In the genomic region with DNA sequence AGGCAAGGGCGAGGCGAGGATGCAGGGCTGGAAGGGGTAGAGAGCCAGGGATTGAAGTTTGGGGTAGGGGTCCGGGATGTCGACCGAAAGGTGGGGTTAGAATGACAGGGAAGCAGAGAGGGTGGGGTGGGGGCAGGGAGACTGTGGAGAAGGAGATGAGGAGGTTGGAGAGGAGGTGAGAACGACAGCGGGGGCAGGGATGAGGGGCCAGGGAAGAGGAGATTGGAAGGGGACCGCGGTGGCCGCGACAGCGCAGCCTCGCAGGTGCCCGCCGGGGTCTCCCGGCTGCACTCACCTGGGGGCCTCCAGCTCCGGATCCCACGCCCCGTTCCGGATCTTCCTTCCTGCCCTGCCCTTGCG, we compare ENCODE assay signal across 8 mouse cellular contexts. TPM values are rescaled to one million over a fixed set of nuclear protein-coding genes. Genes with fewer than 3 reads are reported as not detected.
DNase-seq lines count a peak whose midpoint lies in the region; ATAC-seq and TF ChIP-seq lines count a peak whose summit lies in the region.

No protein-coding gene starts in this region.

- H3K36me3 ChIP-seq in megakaryocyte, embryonic 14.5 days (replicated peaks; ENCODE audit: low read length): no peaks in the 10 kb centered on the region
- no peaks in the 10 kb centered on the region for H3K36me3 ChIP-seq in limb, embryonic 12.5 days
- H3K36me3 ChIP-seq in small intestine, adult 2 months (ENCODE audit: control insufficient read depth, insufficient read depth, low read length): no peaks in the 10 kb centered on the region

- H3K4me1 ChIP-seq in megakaryocyte, embryonic 14.5 days: peaks cover 29% of the 10 kb centered on the region
- peaks cover 13% of the 10 kb centered on the region for H3K4me1 ChIP-seq in limb, embryonic 12.5 days (replicated peaks)
- peaks cover 3% of the 10 kb centered on the region; the same call in 1 of the 2 replicates for H3K4me1 ChIP-seq in small intestine, adult 2 months (ENCODE audit: control insufficient read depth, insufficient read depth, insufficient read length, low read length)

- peak overlapping the region; percentile 96 for H3K4me3 ChIP-seq in megakaryocyte, embryonic 14.5 days (replicated peaks)
- peak overlapping the region; percentile 60 for H3K4me3 ChIP-seq in limb, embryonic 12.5 days (replicated peaks)
- H3K4me3 ChIP-seq in small intestine, adult 2 months (ENCODE audit: low read depth, low read length): peak overlapping the region; percentile 87

- peaks cover 71% of the 10 kb centered on the region for H3K27me3 ChIP-seq in megakaryocyte, embryonic 14.5 days (replicated peaks)
- H3K27me3 ChIP-seq in limb, embryonic 12.5 days: peaks cover 43% of the 10 kb centered on the region
- no peaks in the 10 kb centered on the region for H3K27me3 ChIP-seq in small intestine, adult 2 months (ENCODE audit: control insufficient read depth, insufficient read depth, low read length)

- TF ChIP-seq CTCF in small intestine, adult 2 months (IDR thresholded peaks at IDR 0.05; ENCODE audit: extremely low read depth, insufficient read length, insufficient replicate concordance, low read depth, low read length): no peak

- peak overlapping the region; percentile 82 for H3K4me2 ChIP-seq in limb, embryonic 12.5 days

- H3K9me3 ChIP-seq in megakaryocyte, embryonic 14.5 days: peaks cover 15% of the 10 kb centered on the region
- peaks cover 9% of the 10 kb centered on the region for H3K9me3 ChIP-seq in limb, embryonic 12.5 days

- no peak overlapping the region for H3K27ac ChIP-seq in limb, embryonic 12.5 days
- H3K27ac ChIP-seq in small intestine, adult 2 months (ENCODE audit: insufficient read depth, low read depth, low read length): no peak overlapping the region

- TF ChIP-seq POLR2A in small intestine, adult 2 months (IDR thresholded peaks at IDR 0.05; ENCODE audit: low read depth, low read length): no peak

- WGBS in limb, embryonic 12.5 days: under 1% methylated on average over 21 of the region's 21 CpGs
- 4% methylated on average over 21 of the region's 21 CpGs for WGBS in small intestine, adult 2 months

- H3K9ac ChIP-seq in limb, embryonic 12.5 days (replicated peaks): peak overlapping the region; percentile 69

- ATAC-seq in megakaryocyte, adult 5-6 weeks (ENCODE audit: poor library complexity, severe bottlenecking): no peak
- ATAC-seq in limb, embryonic 12.5 days (ENCODE audit: insufficient number of reproducible peaks, insufficient read depth, low FRiP score, low TSS enrichment, low read depth): no peak

- peak; percentile 18 for DNase-seq in embryo, embryonic 11 days
- no peak for DNase-seq in embryo, embryonic 9.5 days (ENCODE audit: extremely low spot score)
- no peak for DNase-seq in adipocyte (ENCODE audit: low spot score)
- no peak for DNase-seq in cerebellum, postnatal 25 days

RNA-seq across cellular contexts. Expression of gene Nphp4, which starts 0.6 kb away (rescaled TPM):
- polyA plus RNA-seq in megakaryocyte, embryonic 14.5 days (2012; ENCODE audit: insufficient read depth, low replicate concordance): 0.64 and 1.3 TPM in 2 replicates
- 0.27 and 0.91 TPM in 2 replicates for total RNA-seq in megakaryocyte, adult 5-6 weeks (2015)
- 0.18 TPM in 1 of 2 replicates, not detected in the other for total RNA-seq in megakaryocyte, adult 5-6 weeks (2017)
- polyA plus RNA-seq in limb, embryonic 12.5 days (2016; fragmentation: Nextera tagmentation; extraction: Ambion mirVana): 3.6 and 4.3 TPM in 2 replicates
- 0.60 and 0.68 TPM in 2 replicates for polyA plus RNA-seq in small intestine, adult 2 months (2012; rRNA removed)

RNA-seq across cellular contexts. Expression of gene Kcnab2, which starts 0.6 kb away (rescaled TPM):
- 25.7 and 37.9 TPM in 2 replicates for polyA plus RNA-seq in megakaryocyte, embryonic 14.5 days (2012; ENCODE audit: insufficient read depth, low replicate concordance)
- 51.4 and 61.6 TPM in 2 replicates for total RNA-seq in megakaryocyte, adult 5-6 weeks (2015)
- 77.7 and 116 TPM in 2 replicates for total RNA-seq in megakaryocyte, adult 5-6 weeks (2017)
- 7.9 and 9.3 TPM in 2 replicates for polyA plus RNA-seq in limb, embryonic 12.5 days (2016; fragmentation: Nextera tagmentation; extraction: Ambion mirVana)
- 2.1 and 4.3 TPM in 2 replicates for polyA plus RNA-seq in small intestine, adult 2 months (2012; rRNA removed)
